Mouse (Mus musculus) induced T-regulatory cell, adult 2 months (primary cell): ENCODE data around the gene Ptprq.

Source experiments
- DNase-seq: peaks from one replicate; pipeline ENCODE4 v3.0.0-alpha.2; 2012; ENCODE audit warnings: low read depth

Gene Ptprq

GRCm38 (mm10) chr10:107488654-107489315, 231.1 kb downstream of the Ptprq start:
- DNase-seq: no peak

GRCm38 (mm10) chr10:107486770-107487169, 233.1 kb downstream of the Ptprq start:
- DNase-seq: no peak

GRCm38 (mm10) chr10:107485870-107486269, 234.0 kb downstream of the Ptprq start, which contains the start of gene Myf5:
TSS of gene Myf5 (minus strand) at chr10:107486134.
- DNase-seq: no peak

GRCm38 (mm10) chr10:107484050-107484449, 235.8 kb downstream of the Ptprq start:
- DNase-seq: no peak

GRCm38 (mm10) chr10:107473497-107473896, 246.4 kb downstream of the Ptprq start:
- no peak for DNase-seq

- DNase-seq: no peak
Measured at GRCm38 (mm10) chr10:107471712-107472111, 248.1 kb downstream of the Ptprq start.

- DNase-seq: no peak
Measured at GRCm38 (mm10) chr10:107467819-107468218, 252.0 kb downstream of the Ptprq start.
